Mouse (Mus musculus) limb, embryonic 13.5 days (tissue): ENCODE measurements around the gene Dynll2. TPM values are rescaled to one million over a fixed set of nuclear protein-coding genes. Genes with fewer than 3 reads are reported as not detected.

Experiments
- ATAC-seq: fragments of 200-750 bp; cut with Nextera tagmentation; 2 replicates; pipeline ENCODE4 v1.8.0; 2017; ENCODE audit warnings: low read depth, moderate number of reproducible peaks, moderate TSS enrichment; ENCODE audit not compliant: low FRiP score
- H3K27ac ChIP-seq: fragments of 300-500 bp; sonication (generic); 2 replicates; pipeline ENCODE4 v1.5.1; 2015; ENCODE audit warnings: inconsistent platforms, mild to moderate bottlenecking, moderate library complexity
- H3K27me3 ChIP-seq: fragments of 300-500 bp; sonication (generic); 2 replicates; pipeline ENCODE4 v1.6.1; 2015; ENCODE audit warnings: mild to moderate bottlenecking, inconsistent platforms
- H3K36me3 ChIP-seq: fragments of 300-500 bp; sonication (generic); 2 replicates; pipeline ENCODE4 v1.6.1; 2015; ENCODE audit warnings: inconsistent platforms, mild to moderate bottlenecking, moderate library complexity
- H3K4me1 ChIP-seq: fragments of 300-500 bp; sonication (generic); 2 replicates; pipeline ENCODE4 v1.6.1; 2015; ENCODE audit warnings: inconsistent platforms
- H3K4me2 ChIP-seq: fragments of 300-500 bp; sonication (generic); replicated peaks from 2 replicates; pipeline ENCODE4 v1.6.1; 2015; ENCODE audit warnings: inconsistent platforms, mild to moderate bottlenecking, moderate library complexity
- H3K4me3 ChIP-seq: fragments of 300-500 bp; sonication (generic); 2 replicates; pipeline ENCODE4 v1.5.1; 2015; ENCODE audit warnings: moderate library complexity, mild to moderate bottlenecking, inconsistent platforms
- H3K9ac ChIP-seq: fragments of 300-500 bp; sonication (generic); 2 replicates; pipeline ENCODE4 v1.6.1; 2015; ENCODE audit warnings: mild to moderate bottlenecking, inconsistent platforms
- H3K9me3 ChIP-seq: fragments of 300-500 bp; sonication (generic); 2 replicates; pipeline ENCODE4 v1.6.1; 2016; ENCODE audit warnings: inconsistent platforms
- WGBS: fragments of 180-500 bp; shearing (Covaris S2); methylation state at CpG from one replicate; pipeline ENCODE4 v1.1.7; 2015; 5-methylcytosine and 5-hydroxymethylcytosine counted together
- polyA plus RNA-seq: library from polyadenylated mRNA; unstranded; fragments of >200 nt; fragmentation: Nextera tagmentation; extraction: Ambion mirVana; gene quantifications from 2 replicates; pipeline ENCODE4 v1.2.1, GENCODE M21; 2015

The Dynll2 gene
- polyA plus RNA-seq, 1 experiment from 2014 or later, result 16.7 TPM

DNA sequence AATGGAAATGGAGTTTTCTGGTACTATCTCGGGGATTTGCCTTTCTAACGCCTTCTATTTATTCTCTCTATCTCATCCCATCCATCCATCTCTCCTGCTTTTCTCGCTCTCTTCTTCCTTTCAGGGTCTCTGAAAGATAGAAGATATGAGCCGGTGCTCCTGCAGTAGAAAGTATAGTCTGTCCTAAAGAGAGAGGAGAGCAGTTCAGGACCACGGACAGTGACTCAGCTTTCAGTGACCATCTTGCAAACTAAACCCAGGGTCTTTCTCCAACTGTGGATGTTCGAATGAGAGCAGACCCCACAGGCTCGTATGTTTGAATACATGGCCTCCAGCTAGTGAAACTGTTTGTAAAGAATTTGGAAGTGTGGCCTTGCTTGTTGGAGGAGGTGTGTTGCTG is 30.3 kb downstream of the Dynll2 start:
- 40% methylated on average over 7 of the region's 7 CpGs for WGBS
- Histone ChIP-seq H3K4me1 (no peaks in the 10 kb centered on the region), H3K4me3 (no peak overlapping the region), H3K4me2 (no peak overlapping the region), H3K9me3 (no peaks in the 10 kb centered on the region), H3K36me3 (no peaks in the 10 kb centered on the region), H3K9ac (no peak overlapping the region), H3K27me3 (no peaks in the 10 kb centered on the region), H3K27ac (no peak overlapping the region)
- no peak for ATAC-seq

DNA sequence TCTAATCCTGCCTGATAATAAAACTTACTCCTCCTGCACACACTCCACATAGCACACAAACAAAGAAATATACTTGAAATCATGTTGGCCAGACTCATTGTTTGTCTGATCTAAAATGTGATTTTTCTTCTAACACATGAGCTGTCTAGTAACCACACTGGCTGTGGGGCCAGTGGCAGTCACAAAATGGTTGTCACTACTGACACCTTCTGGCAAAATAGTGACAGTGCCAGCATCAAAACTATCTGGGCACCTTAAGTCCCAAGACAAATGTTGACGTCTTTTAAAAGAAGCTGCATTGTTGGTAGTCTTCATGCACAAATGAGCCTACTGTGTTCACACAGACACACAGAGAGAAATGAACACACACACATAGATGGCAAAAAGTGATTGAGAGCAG is 32.2 kb downstream of the Dynll2 start:
- 13% methylated on average over 1 of the region's 1 CpGs for WGBS
- no peaks in the 10 kb centered on the region for H3K36me3 ChIP-seq
- H3K4me3 ChIP-seq, result no peak overlapping the region
- no peak for ATAC-seq
- H3K9me3 ChIP-seq, result no peaks in the 10 kb centered on the region
- H3K27me3 ChIP-seq, result no peaks in the 10 kb centered on the region
- H3K27ac ChIP-seq, result no peak overlapping the region
- H3K4me2 ChIP-seq, result no peak overlapping the region
- no peak overlapping the region for H3K9ac ChIP-seq
- H3K4me1 ChIP-seq, result no peaks in the 10 kb centered on the region

DNA sequence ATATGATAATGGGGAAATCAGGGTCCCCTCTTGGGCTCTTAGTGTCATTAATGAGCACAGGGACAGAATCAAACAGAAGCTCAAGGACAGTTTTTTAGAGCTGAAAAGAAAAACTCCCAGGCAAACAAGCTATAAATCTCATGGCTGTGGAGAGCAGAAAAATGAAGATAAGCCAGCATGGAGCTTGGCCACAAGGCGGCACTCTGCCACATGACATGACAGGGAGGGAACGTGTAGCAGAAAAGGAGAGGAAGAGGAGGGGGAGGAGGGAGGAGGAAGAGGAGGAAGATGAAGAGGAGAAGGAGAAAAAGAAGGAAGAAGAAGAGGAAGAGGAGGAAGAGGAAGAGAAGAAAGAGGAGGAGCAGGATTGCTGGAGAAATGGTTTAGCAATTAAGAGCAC is 37.3 kb downstream of the Dynll2 start:
- no peak overlapping the region for H3K9ac ChIP-seq
- no peak for ATAC-seq
- WGBS, result 3% methylated on average over 2 of the region's 2 CpGs
- H3K4me1 ChIP-seq, result no peaks in the 10 kb centered on the region
- H3K36me3 ChIP-seq, result no peaks in the 10 kb centered on the region
- no peak overlapping the region for H3K4me3 ChIP-seq
- H3K27me3 ChIP-seq, result no peaks in the 10 kb centered on the region
- no peak overlapping the region for H3K4me2 ChIP-seq
- H3K27ac ChIP-seq, result no peak overlapping the region
- H3K9me3 ChIP-seq, result no peaks in the 10 kb centered on the region

DNA sequence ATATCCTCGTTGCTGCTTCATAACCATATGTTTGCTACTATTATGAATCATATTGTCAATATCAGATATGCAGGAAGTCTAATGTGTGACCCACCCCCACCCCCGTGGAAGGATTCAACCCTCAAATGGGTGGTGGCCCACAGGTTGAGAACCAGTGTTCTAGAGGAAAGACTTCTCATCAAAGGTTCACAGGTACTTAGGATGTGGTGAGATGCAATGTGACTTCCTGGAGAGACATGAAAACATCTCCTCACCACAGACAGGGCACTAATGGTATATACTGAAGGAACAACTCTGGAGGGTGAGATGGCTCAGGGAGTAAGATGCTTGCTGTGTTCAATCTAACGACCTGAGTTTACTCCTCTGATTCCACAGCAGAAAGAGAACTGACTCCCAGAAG is 51.9 kb downstream of the Dynll2 start:
- no peaks in the 10 kb centered on the region for H3K36me3 ChIP-seq
- H3K4me2 ChIP-seq, result no peak overlapping the region
- no peak for ATAC-seq
- no peak overlapping the region for H3K4me3 ChIP-seq
- no peaks in the 10 kb centered on the region for H3K4me1 ChIP-seq
- no peak overlapping the region for H3K9ac ChIP-seq
- H3K9me3 ChIP-seq, result no peaks in the 10 kb centered on the region
- WGBS, result 74% methylated on average over 3 of the region's 3 CpGs
- no peak overlapping the region for H3K27ac ChIP-seq
- no peaks in the 10 kb centered on the region for H3K27me3 ChIP-seq

DNA sequence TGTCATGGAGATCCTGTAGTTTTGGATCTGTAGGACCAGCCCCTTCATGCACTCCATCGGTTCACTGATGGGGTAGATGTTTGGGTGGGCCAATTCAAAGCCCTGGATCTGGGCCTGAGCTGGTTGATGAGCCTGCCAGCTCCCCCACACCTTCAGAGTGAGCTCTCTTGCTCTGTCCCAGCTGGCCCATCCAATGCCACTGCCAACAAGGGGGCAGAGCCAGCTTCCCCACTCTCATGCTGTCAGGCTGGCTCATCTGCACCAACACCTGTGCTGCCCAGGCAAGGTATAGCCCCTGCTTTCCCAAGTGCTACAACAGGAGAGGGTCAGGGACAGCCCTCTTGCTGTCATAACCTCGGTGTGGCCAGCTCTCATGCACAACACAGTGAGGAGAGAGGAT is 53.6 kb downstream of the Dynll2 start:
- no peak overlapping the region for H3K27ac ChIP-seq
- H3K4me2 ChIP-seq, result no peak overlapping the region
- no peaks in the 10 kb centered on the region for H3K27me3 ChIP-seq
- no peaks in the 10 kb centered on the region for H3K4me1 ChIP-seq
- no peak for ATAC-seq
- no peak overlapping the region for H3K9ac ChIP-seq
- 0 out of 2 replicates have a peak, but pooled peaks cover 5% of the 10 kb centered on the region for H3K9me3 ChIP-seq
- no peaks in the 10 kb centered on the region for H3K36me3 ChIP-seq
- H3K4me3 ChIP-seq, result no peak overlapping the region
- WGBS, result 70% methylated on average over 2 of the region's 2 CpGs

DNA sequence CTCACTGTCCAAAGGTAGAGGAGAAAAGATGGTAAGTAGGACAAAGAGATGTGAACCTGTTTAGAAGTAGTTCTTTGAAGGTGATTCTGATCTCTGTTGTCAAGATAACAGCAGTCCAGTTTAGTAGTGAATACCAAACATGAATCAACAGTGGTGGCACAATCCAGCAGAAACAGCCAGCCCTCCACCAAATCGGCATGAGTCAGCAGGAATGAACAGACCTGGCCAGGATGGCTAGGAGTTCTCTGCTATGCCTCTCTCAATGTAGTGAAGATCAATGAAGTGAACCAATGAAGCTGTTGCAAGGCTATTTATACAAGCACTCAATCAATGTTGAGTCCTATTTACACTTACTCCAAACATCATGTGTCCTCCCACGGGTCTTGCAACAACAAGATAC is 57.0 kb downstream of the Dynll2 start:
- ATAC-seq, result no peak

More for the DNA sequence above, 57.0 kb downstream of the Dynll2 start:
- no peak overlapping the region for H3K4me2 ChIP-seq
- no peak overlapping the region for H3K9ac ChIP-seq
- 94% methylated on average over 2 of the region's 2 CpGs for WGBS
- H3K36me3 ChIP-seq, result no peaks in the 10 kb centered on the region
- 0 out of 2 replicates have a peak, but pooled peaks cover 5% of the 10 kb centered on the region for H3K9me3 ChIP-seq
- no peaks in the 10 kb centered on the region for H3K4me1 ChIP-seq
- H3K27ac ChIP-seq, result no peak overlapping the region
- no peaks in the 10 kb centered on the region for H3K27me3 ChIP-seq
- H3K4me3 ChIP-seq, result no peak overlapping the region

Other genes starting within 250 kb of the Dynll2 start
- 159 and 167 TPM in 2 replicates for gene Supt4a, start 250.0 kb downstream of the Dynll2 start, polyA plus RNA-seq
- gene Tspoap1, start 227.0 kb downstream of the Dynll2 start, polyA plus RNA-seq, result 2.3 and 2.7 TPM in 2 replicates
- 1.0 and 2.1 TPM in 2 replicates for gene Mpo, start 194.0 kb downstream of the Dynll2 start, polyA plus RNA-seq
- gene Lpo, start 159.2 kb downstream of the Dynll2 start, polyA plus RNA-seq, result 0.06 TPM in 2 replicates
- gene Mks1, start 134.3 kb downstream of the Dynll2 start, polyA plus RNA-seq, result 19.2 and 21.3 TPM in 2 replicates
- 0.67 and 0.89 TPM in 2 replicates for gene Epx, start 112.0 kb downstream of the Dynll2 start, polyA plus RNA-seq
- gene Olfr462, start 95.3 kb downstream of the Dynll2 start, polyA plus RNA-seq, result not detected in 2 replicates
- not detected in 2 replicates for gene Olfr463, start 90.1 kb downstream of the Dynll2 start, polyA plus RNA-seq
- gene Olfr464, start 66.6 kb downstream of the Dynll2 start, polyA plus RNA-seq, result not detected in 2 replicates
- 340 and 357 TPM in 2 replicates for gene Srsf1, start 59.8 kb upstream of the Dynll2 start, polyA plus RNA-seq
- 46.8 and 48.9 TPM in 2 replicates for gene Vezf1, start 80.7 kb upstream of the Dynll2 start, polyA plus RNA-seq
- 37.2 and 37.7 TPM in 2 replicates for gene Cuedc1, start 110.5 kb upstream of the Dynll2 start, polyA plus RNA-seq
- 54.8 and 55.5 TPM in 2 replicates for gene Mrps23, start 216.9 kb upstream of the Dynll2 start, polyA plus RNA-seq